Mouse (Mus musculus): ENCODE measurements around the gene Cxcl10.

Cxcl10 gene

GRCm38 (mm10) chr5:92321631-92322400, 26.9 kb downstream of the Cxcl10 start:
- ATAC-seq (ENCODE audit: low TSS enrichment), result no peak

- no peak for ATAC-seq (ENCODE audit: low TSS enrichment)
These were observed 30.1 kb downstream of the Cxcl10 start for GRCm38 (mm10) chr5:92318596-92318995.

- ATAC-seq (ENCODE audit: low TSS enrichment), result no peak
These were observed 30.6 kb downstream of the Cxcl10 start for GRCm38 (mm10) chr5:92318119-92318518.

GRCm38 (mm10) chr5:92313776-92314175, 34.9 kb downstream of the Cxcl10 start:
- no peak for ATAC-seq (ENCODE audit: low TSS enrichment)

- peak; percentile 49; the same call in 1 of the 2 replicates for ATAC-seq (ENCODE audit: low TSS enrichment)
These were observed 36.5 kb downstream of the Cxcl10 start for GRCm38 (mm10) chr5:92312046-92312715.

GRCm38 (mm10) chr5:92309681-92310511, 38.8 kb downstream of the Cxcl10 start, which contains the start of gene Sdad1:
TSS of gene Sdad1 (minus strand) at chr5:92310479.
- ATAC-seq (ENCODE audit: low TSS enrichment), result peak; percentile 93

- ATAC-seq (ENCODE audit: low TSS enrichment), result no peak
These were observed 44.4 kb downstream of the Cxcl10 start for GRCm38 (mm10) chr5:92304291-92304690.

- ATAC-seq (ENCODE audit: low TSS enrichment), result no peak
These were observed 46.4 kb downstream of the Cxcl10 start for GRCm38 (mm10) chr5:92302149-92302840.

Data from frontal cortex, adult (tissue).